Mouse (Mus musculus) liver, embryonic 13.5 days (tissue): ENCODE data around the gene Hipk1. TPM values are rescaled to one million over a fixed set of nuclear protein-coding genes. Genes with fewer than 3 reads are reported as not detected.

Source experiments
- ATAC-seq: fragments of 200-750 bp; cut with Nextera tagmentation; 2 replicates; pipeline ENCODE4 v1.8.0; 2017; ENCODE audit warnings: low read depth, mild to moderate bottlenecking, moderate number of reproducible peaks, moderate library complexity
- DNase-seq: peaks from one replicate; pipeline ENCODE4 v3.0.0; 2022
- H3K27ac ChIP-seq: fragments of 300-500 bp; sonication (generic); 2 replicates; pipeline ENCODE4 v1.5.1; 2015; ENCODE audit warnings: moderate library complexity, mild to moderate bottlenecking, inconsistent platforms
- H3K27me3 ChIP-seq: fragments of 300-500 bp; sonication (generic); 2 replicates; pipeline ENCODE4 v1.6.1; 2015; ENCODE audit warnings: mild to moderate bottlenecking, inconsistent platforms
- H3K36me3 ChIP-seq: fragments of 300-500 bp; sonication (generic); 2 replicates; pipeline ENCODE4 v1.6.1; 2015; ENCODE audit warnings: mild to moderate bottlenecking, inconsistent platforms
- H3K4me1 ChIP-seq: fragments of 300-500 bp; sonication (generic); replicated peaks from 2 replicates; pipeline ENCODE4 v1.6.1; 2015; ENCODE audit warnings: inconsistent platforms
- H3K4me2 ChIP-seq: fragments of 300-500 bp; sonication (generic); 2 replicates; pipeline ENCODE4 v1.6.1; 2015; ENCODE audit warnings: inconsistent platforms, mild to moderate bottlenecking, moderate library complexity
- H3K4me3 ChIP-seq: fragments of 300-500 bp; sonication (generic); replicated peaks from 2 replicates; pipeline ENCODE4 v1.5.1; 2015; ENCODE audit warnings: mild to moderate bottlenecking, inconsistent platforms
- H3K9ac ChIP-seq: fragments of 300-500 bp; sonication (generic); 2 replicates; pipeline ENCODE4 v1.6.1; 2015; ENCODE audit warnings: mild to moderate bottlenecking, inconsistent platforms
- H3K9me3 ChIP-seq: fragments of 300-500 bp; sonication (generic); replicated peaks from 2 replicates; pipeline ENCODE4 v1.6.1; 2016; ENCODE audit warnings: inconsistent platforms
- WGBS: fragments of 180-500 bp; shearing (Covaris S2); methylation state at CpG from one replicate; pipeline ENCODE4 v1.1.7; 2015; ENCODE audit not compliant: insufficient replicate concordance; 5-methylcytosine and 5-hydroxymethylcytosine counted together
- polyA plus RNA-seq: library from polyadenylated mRNA; unstranded; fragments of >200 nt; fragmentation: Nextera tagmentation; extraction: Ambion mirVana; gene quantifications from 2 replicates; pipeline ENCODE4 v1.2.1, GENCODE M21; 2015

The Hipk1 gene
- polyA plus RNA-seq, 1 experiment from 2014 or later, result 12.8 TPM

DNA sequence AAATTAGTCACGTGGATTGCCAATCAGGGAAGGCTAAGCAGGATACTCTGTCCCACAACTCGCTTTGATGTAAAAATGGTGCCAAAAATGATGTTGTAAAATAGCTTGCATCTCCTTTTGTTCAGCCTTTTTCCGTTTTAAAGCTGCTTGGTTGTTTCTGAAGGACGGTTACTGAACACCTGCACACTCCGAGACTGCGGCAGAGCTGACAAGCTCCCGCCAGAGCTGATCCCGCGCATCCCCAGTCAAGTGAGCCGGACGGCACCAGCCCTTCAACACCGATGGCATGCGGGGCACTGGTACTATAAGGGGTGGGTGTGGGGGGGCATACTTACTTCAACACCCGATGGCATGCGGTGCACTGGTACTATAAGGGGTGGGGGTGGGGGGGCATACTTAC, 17.4 kb downstream of the Hipk1 start:
- no peak overlapping the region for H3K4me2 ChIP-seq
- ATAC-seq, result no peak
- H3K4me1 ChIP-seq, result peaks cover 25% of the 10 kb centered on the region
- WGBS, result 95% methylated on average over 15 of the region's 15 CpGs
- H3K9me3 ChIP-seq, result no peaks in the 10 kb centered on the region
- H3K27ac ChIP-seq, result no peak overlapping the region
- no peaks in the 10 kb centered on the region for H3K27me3 ChIP-seq
- H3K9ac ChIP-seq, result no peak overlapping the region
- no peak overlapping the region for H3K4me3 ChIP-seq
- H3K36me3 ChIP-seq, result peaks cover 86% of the 10 kb centered on the region
- DNase-seq, result no peak

DNA sequence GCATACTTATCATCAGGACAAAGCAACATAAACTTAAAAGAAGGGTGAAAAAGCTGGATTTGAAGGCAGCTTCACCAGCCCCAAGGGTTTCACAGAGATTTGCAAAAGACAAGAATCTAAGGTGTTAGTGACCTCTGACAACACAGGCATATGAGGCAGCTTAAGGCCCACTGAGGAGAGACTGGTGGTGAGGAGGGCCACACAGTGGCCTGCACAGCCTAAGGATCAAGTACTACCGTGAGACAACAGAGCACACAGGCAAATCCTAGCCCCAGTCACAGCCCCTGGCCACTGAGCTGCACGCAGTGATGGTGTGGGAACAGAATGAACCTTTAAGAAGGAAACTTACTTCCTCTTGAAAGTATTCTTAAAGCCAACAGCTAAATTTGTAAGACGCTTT, 17.9 kb downstream of the Hipk1 start:
- WGBS, result 77% methylated on average over 3 of the region's 3 CpGs

DNA sequence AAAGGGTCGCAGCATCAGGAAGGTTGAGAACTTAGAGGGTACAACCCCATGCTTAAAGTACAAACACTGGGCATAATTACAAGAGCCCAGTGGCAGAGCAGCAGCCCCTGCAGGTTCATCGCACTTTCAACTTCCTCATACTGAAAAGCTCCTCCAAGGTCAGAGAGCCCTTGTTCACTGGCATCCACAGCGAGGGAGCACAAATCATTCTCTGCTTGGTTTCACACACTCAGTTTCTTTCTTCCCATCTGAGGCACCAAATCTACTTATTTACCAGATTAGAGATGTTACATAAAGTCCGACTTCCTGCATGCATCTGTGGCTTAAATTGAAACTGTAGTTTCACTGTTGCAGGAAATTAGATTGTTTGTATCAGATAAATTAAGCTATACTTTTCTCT, 18.5 kb downstream of the Hipk1 start:
- DNase-seq (no peak), ATAC-seq (no peak)
- Histone ChIP-seq H3K27me3 (no peaks in the 10 kb centered on the region), H3K9me3 (no peaks in the 10 kb centered on the region), H3K36me3 (peaks cover 89% of the 10 kb centered on the region), H3K4me2 (no peak overlapping the region), H3K9ac (no peak overlapping the region), H3K27ac (no peak overlapping the region), H3K4me3 (no peak overlapping the region), H3K4me1 (peaks cover 14% of the 10 kb centered on the region)
- 56% methylated on average over 4 of the region's 4 CpGs for WGBS

More for the DNA sequence above, 17.9 kb downstream of the Hipk1 start:
- DNase-seq (no peak), ATAC-seq (no peak)
- no peaks in the 10 kb centered on the region for H3K27me3 ChIP-seq
- H3K9me3 ChIP-seq, result no peaks in the 10 kb centered on the region
- no peak overlapping the region for H3K4me3 ChIP-seq
- peaks cover 20% of the 10 kb centered on the region for H3K4me1 ChIP-seq
- H3K36me3 ChIP-seq, result peaks cover 89% of the 10 kb centered on the region
- H3K27ac ChIP-seq, result no peak overlapping the region
- no peak overlapping the region for H3K4me2 ChIP-seq
- H3K9ac ChIP-seq, result no peak overlapping the region

DNA sequence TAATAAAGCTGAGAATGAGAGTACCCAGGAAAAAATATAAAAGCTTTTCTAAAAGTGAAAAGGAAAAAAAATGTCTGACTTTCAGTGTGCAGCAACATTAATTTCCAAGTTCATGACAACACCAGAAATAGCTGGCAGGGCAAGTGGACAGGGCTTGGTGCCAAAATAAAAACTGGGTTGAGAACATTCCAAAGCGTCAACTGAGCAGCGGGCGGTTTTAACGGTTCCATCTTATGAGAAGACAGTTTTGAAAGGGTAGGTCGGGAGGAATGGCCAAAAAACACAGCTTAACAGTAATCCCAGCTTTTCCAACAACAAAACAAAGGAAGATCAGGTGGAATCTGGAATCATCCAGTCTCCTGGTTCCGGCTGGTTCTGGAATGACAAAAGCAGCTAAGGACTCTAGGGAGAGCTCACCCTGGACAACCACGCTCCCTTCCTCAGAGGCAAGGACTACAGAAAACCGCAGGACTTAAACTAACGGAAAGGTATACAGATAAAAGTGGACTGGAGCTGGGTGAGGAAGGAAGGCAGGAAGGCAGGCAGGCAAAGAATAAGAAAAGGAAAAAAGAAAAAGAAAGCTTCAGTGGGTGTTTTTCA, 19.7 kb downstream of the Hipk1 start:
- Histone ChIP-seq H3K4me2 (no peak overlapping the region), H3K4me1 (peaks cover 14% of the 10 kb centered on the region), H3K9me3 (no peaks in the 10 kb centered on the region), H3K9ac (no peak overlapping the region), H3K36me3 (peaks cover 86% of the 10 kb centered on the region), H3K4me3 (no peak overlapping the region), H3K27me3 (no peaks in the 10 kb centered on the region), H3K27ac (no peak overlapping the region; the same call in 1 of the 2 replicates)
- 86% methylated on average over 9 of the region's 9 CpGs for WGBS
- ATAC-seq, result no peak
- DNase-seq, result no peak

DNA sequence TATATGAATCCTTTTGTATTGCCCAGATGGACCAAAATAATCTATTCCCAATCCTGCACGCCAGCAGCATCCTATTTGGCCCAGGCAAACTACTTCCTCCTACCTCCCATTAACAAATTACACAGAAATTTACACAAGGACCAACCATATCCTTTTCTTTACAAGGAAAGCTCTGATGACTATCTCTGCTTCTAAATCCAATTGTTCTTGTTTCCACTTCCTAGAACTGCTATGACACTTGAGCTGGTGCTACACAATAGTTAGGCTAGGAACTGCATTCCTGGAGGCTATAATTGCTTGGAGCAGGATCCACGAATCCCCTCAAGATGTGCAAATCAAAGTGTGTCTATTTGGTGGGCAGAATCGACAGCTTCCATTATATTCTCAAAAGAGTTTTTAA, 24.6 kb downstream of the Hipk1 start:
- Histone ChIP-seq H3K9ac (no peak overlapping the region), H3K9me3 (no peaks in the 10 kb centered on the region), H3K4me1 (peaks cover under 1% of the 10 kb centered on the region; the same call in 1 of the 2 replicates), H3K4me2 (no peak overlapping the region), H3K27ac (no peak overlapping the region), H3K4me3 (no peak overlapping the region), H3K36me3 (peaks cover 88% of the 10 kb centered on the region), H3K27me3 (no peaks in the 10 kb centered on the region)
- WGBS, result 79% methylated on average over 3 of the region's 3 CpGs
- ATAC-seq (no peak), DNase-seq (no peak)

DNA sequence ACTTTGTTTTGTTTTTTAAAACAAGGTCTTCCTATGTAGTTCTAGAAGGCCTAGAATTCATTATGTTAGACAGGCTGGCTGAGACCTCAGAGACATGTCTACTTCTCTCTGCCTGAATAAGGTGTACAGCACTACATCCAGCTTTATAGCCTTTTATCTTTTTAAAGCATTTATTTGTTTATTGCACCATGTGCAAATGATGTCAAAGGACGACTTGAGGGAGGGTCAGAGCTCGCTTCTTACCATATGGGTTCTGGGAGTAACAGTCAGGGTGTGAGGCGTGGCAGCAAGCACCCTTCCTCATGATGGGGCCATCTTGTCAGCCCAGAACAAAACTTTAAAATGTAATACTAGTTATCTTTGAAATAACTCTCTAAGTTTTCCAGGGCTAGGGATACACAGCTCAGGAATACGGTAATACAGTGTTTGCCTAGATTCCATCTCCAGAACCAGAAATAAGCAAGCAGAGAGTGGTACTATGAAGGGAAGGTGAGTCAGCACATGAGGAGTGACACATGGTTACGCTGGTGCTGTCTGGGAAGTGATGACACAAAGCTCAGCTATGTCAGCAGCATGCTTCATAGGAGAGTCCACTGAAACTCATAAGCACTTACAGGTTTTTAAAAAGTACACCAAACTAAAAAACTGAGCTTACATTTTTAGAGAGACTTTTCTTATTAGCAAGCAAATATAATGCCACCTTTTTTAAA, 31.9 kb downstream of the Hipk1 start:
- H3K9me3 ChIP-seq, result no peaks in the 10 kb centered on the region
- no peak overlapping the region for H3K4me2 ChIP-seq
- DNase-seq (no peak), ATAC-seq (no peak)
- peaks cover 18% of the 10 kb centered on the region for H3K4me1 ChIP-seq
- peaks cover 93% of the 10 kb centered on the region for H3K36me3 ChIP-seq
- no peak overlapping the region for H3K4me3 ChIP-seq
- no peak overlapping the region for H3K9ac ChIP-seq
- H3K27me3 ChIP-seq, result no peaks in the 10 kb centered on the region
- 82% methylated on average over 5 of the region's 5 CpGs for WGBS
- H3K27ac ChIP-seq, result no peak overlapping the region

DNA sequence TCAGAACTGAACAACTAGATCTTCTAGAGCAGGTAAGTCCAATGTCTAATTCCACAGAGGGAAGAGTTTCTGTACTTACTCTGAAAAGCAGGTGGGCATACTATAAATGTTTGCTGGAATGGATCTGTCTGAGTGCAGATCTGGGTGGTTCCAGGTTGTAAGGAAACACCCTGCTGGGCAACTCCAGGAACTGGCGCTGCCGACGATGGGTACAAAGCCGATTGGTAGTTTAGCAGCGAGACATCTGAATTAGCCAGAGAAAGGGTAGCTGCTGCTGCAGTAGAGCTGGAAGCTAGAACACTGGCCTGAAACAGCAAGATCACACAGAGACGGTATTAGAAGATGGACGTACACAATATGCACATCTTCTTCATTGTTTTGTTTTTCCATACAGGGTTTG, 32.9 kb downstream of the Hipk1 start:
- DNase-seq, result no peak
- Histone ChIP-seq H3K4me3 (no peak overlapping the region), H3K4me1 (peaks cover 18% of the 10 kb centered on the region), H3K4me2 (no peak overlapping the region), H3K36me3 (peaks cover 93% of the 10 kb centered on the region), H3K27me3 (no peaks in the 10 kb centered on the region), H3K27ac (no peak overlapping the region), H3K9me3 (no peaks in the 10 kb centered on the region), H3K9ac (no peak overlapping the region)
- 93% methylated on average over 7 of the region's 7 CpGs for WGBS
- no peak for ATAC-seq

DNA sequence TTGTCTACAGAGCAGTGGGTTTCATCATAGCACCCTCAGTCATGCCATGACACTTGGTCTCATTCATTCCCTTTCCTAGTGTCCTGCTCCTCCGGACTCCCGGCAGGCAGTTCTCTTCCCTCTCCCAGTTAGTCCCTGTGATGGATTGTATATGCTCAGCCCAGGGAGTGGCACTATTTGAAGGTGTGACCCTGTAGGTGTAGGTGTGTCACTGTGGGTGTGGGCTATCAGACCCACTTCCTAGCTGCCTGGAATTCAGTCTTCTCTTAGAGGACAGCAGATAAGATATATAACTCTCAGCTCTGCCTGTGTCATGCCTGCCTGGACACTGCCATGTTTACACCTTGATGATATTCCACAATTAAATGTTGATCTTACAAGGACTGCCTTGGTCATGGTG, 34.4 kb downstream of the Hipk1 start:
- 94% methylated on average over 2 of the region's 2 CpGs for WGBS
- H3K4me3 ChIP-seq, result no peak overlapping the region
- no peaks in the 10 kb centered on the region for H3K9me3 ChIP-seq
- ATAC-seq (no peak), DNase-seq (no peak)
- no peak overlapping the region for H3K4me2 ChIP-seq
- peaks cover 93% of the 10 kb centered on the region for H3K36me3 ChIP-seq
- no peak overlapping the region for H3K9ac ChIP-seq
- H3K27ac ChIP-seq, result no peak overlapping the region
- peaks cover 18% of the 10 kb centered on the region for H3K4me1 ChIP-seq
- H3K27me3 ChIP-seq, result no peaks in the 10 kb centered on the region

DNA sequence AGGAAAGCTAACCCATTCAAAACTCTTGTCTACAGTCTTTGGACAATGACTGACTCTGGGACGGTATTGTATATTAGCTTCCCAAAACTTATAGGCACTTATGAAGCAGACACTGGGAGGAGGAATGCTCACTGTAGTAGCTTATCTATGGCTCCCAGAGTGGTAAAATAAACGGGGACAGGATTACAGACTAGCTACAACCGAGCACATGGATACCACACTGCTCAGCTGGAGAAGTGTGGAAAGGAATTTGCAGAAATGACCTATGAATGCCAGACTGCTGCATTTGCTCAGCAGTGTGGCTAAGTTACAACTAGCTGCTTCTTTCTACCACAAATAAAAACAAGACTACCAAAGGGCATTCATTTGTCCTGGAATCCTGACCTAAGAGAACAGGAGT, 36.0 kb downstream of the Hipk1 start:
- Histone ChIP-seq H3K27me3 (no peaks in the 10 kb centered on the region), H3K4me3 (no peak overlapping the region), H3K27ac (no peak overlapping the region), H3K9me3 (no peaks in the 10 kb centered on the region), H3K4me2 (no peak overlapping the region), H3K36me3 (peaks cover 93% of the 10 kb centered on the region), H3K9ac (no peak overlapping the region), H3K4me1 (peaks cover 18% of the 10 kb centered on the region)
- WGBS, result 41% methylated on average over 3 of the region's 3 CpGs
- ATAC-seq (no peak), DNase-seq (no peak)

DNA sequence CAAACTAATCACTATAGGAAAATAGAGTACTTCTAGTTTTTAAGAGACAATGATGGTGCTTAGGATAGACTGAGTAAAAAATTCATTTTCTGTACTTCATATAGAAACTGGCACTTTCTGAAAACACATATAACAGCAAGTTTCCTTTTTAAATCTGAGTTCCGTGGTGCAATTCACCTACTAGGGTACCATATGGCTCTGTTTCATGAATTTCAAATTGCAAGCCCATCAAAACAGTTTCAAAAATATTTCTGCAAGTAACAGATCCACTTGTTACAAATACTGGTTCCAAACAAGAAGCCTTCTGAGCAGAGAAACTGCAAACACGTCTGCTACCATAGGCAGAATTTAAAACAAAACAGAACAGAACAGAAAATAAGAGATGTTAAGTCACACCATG, 39.8 kb downstream of the Hipk1 start:
- ATAC-seq, result no peak
- no peak for DNase-seq
- H3K4me1 ChIP-seq, result peaks cover 10% of the 10 kb centered on the region; the same call in 1 of the 2 replicates
- H3K36me3 ChIP-seq, result peaks cover 96% of the 10 kb centered on the region
- WGBS, result 86% methylated on average over 2 of the region's 2 CpGs
- no peak overlapping the region for H3K9ac ChIP-seq
- H3K27me3 ChIP-seq, result no peaks in the 10 kb centered on the region
- no peak overlapping the region for H3K27ac ChIP-seq
- H3K4me3 ChIP-seq, result no peak overlapping the region
- no peaks in the 10 kb centered on the region for H3K9me3 ChIP-seq
- H3K4me2 ChIP-seq, result no peak overlapping the region

DNA sequence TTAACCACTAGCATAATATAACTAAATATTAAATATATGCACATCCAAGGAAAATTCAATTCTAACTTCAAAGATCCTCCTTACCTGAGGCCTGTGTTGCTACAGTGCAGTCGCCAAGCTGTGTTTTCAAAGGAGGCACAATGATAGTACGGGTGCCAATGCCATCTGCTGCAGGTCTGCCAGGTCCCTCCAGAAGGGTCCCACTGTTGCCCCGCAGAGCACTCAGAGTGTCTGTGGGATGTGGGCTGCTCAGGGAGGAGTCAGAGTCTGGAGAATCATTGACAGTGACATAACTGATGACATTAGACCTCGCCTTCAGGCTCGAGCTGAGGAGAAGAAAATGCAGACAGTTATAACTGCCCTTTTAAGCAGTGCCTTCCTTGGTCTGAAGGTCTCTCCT, 44.7 kb downstream of the Hipk1 start:
- Histone ChIP-seq H3K9me3 (no peaks in the 10 kb centered on the region), H3K36me3 (peaks cover 93% of the 10 kb centered on the region), H3K27ac (no peak overlapping the region), H3K9ac (no peak overlapping the region), H3K4me3 (no peak overlapping the region), H3K4me2 (no peak overlapping the region), H3K27me3 (no peaks in the 10 kb centered on the region), H3K4me1 (0 out of 2 replicates have a peak, but pooled peaks cover 3% of the 10 kb centered on the region)
- ATAC-seq (no peak), DNase-seq (no peak)
- WGBS, result 83% methylated on average over 5 of the region's 5 CpGs
